Mouse (Mus musculus): ENCODE data around the gene Nans. TPM values are rescaled to one million over a fixed set of nuclear protein-coding genes. Genes with fewer than 3 reads are reported as not detected.

Gene Nans
- polyA plus RNA-seq, 1 experiment from 2014 or later: 48.2 TPM

- peak overlapping the region; percentile 35 for H3K4me3 ChIP-seq (ENCODE audit: low read depth, low read length)
- no peaks in the 10 kb centered on the region for H3K9me3 ChIP-seq (ENCODE audit: low read length)
- H3K36me3 ChIP-seq (ENCODE audit: insufficient read depth, low read length): no peaks in the 10 kb centered on the region
- peak overlapping the region; percentile 70 for H3K4me2 ChIP-seq (replicated peaks; ENCODE audit: low read depth, low read length)
- DNase-seq (ENCODE audit: low spot score): peak; percentile 34
- WGBS: 30% methylated on average over 17 of the region's 17 CpGs
- TF ChIP-seq CTCF (IDR thresholded peaks at IDR 0.05) (peak; percentile 70), EP300 (IDR thresholded peaks at IDR 0.05) (no peak)
- peaks cover 4% of the 10 kb centered on the region; the same call in 1 of the 2 replicates for H3K4me1 ChIP-seq (ENCODE audit: insufficient read depth, low read depth, low read length)
- H3K27ac ChIP-seq (ENCODE audit: low read length): no peak overlapping the region
- ATAC-seq: peak; percentile 54
- no peaks in the 10 kb centered on the region for H3K27me3 ChIP-seq (replicated peaks; ENCODE audit: insufficient read depth, low read length)
- 0 out of 2 replicates have a peak overlapping the region, but pooled peaks have one; percentile 9 for H3K9ac ChIP-seq (replicated peaks; ENCODE audit: low read depth)
Observed at GRCm38 (mm10) chr4:46526798-46527557, 37.9 kb downstream of the Nans start.

DNA sequence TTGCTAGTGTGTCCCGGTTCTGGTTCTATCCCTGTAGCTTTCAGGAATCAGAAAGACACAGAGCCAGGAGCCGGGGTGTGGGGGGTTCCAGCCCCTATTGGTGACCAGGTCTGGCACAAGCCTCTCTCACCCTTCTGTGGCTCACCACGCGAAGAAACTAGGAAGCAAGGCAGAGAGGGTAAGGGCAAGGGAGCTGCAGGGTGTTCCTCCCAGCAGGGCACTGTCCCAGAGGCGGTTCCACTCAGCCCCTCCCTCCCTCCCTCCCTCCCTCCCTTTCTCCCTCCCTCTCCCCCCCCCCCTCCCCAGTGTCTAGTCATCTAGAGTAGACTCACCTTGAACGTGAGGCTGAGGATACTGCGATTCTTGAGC, 38.5 kb downstream of the Nans start:
- Histone ChIP-seq H3K4me1 (ENCODE audit: insufficient read depth, low read depth, low read length) (peaks cover 4% of the 10 kb centered on the region; the same call in 1 of the 2 replicates), H3K4me2 (replicated peaks; ENCODE audit: low read depth, low read length) (peak overlapping the region; percentile 70), H3K36me3 (ENCODE audit: insufficient read depth, low read length) (no peaks in the 10 kb centered on the region), H3K4me3 (ENCODE audit: low read depth, low read length) (peak overlapping the region; percentile 35), H3K27ac (ENCODE audit: low read length) (no peak overlapping the region), H3K27me3 (replicated peaks; ENCODE audit: insufficient read depth, low read length) (no peaks in the 10 kb centered on the region), H3K9ac (replicated peaks; ENCODE audit: low read depth) (0 out of 2 replicates have a peak overlapping the region, but pooled peaks have one; percentile 9), H3K9me3 (ENCODE audit: low read length) (no peaks in the 10 kb centered on the region)
- no peak for TF ChIP-seq EP300 (IDR thresholded peaks at IDR 0.05)
- DNase-seq (ENCODE audit: low spot score) (peak; percentile 68), ATAC-seq (peak; percentile 78)
- WGBS: 1% methylated on average over 7 of the region's 7 CpGs

GRCm38 (mm10) chr4:46529722-46530121, 40.7 kb downstream of the Nans start:
- ATAC-seq: no peak
- WGBS: 63% methylated on average over 7 of the region's 7 CpGs
- H3K36me3 ChIP-seq (ENCODE audit: insufficient read depth, low read length): no peaks in the 10 kb centered on the region
- no peak overlapping the region for H3K4me2 ChIP-seq (replicated peaks; ENCODE audit: low read depth, low read length)
- no peaks in the 10 kb centered on the region for H3K27me3 ChIP-seq (replicated peaks; ENCODE audit: insufficient read depth, low read length)
- H3K4me1 ChIP-seq (ENCODE audit: insufficient read depth, low read depth, low read length): peaks cover 9% of the 10 kb centered on the region; the same call in 1 of the 2 replicates
- no peak for DNase-seq (ENCODE audit: low spot score)
- TF ChIP-seq CTCF (IDR thresholded peaks at IDR 0.05): no peak
- TF ChIP-seq EP300 (IDR thresholded peaks at IDR 0.05): no peak
- H3K27ac ChIP-seq (ENCODE audit: low read length): no peak overlapping the region
- H3K4me3 ChIP-seq (ENCODE audit: low read depth, low read length): no peak overlapping the region
- H3K9me3 ChIP-seq (ENCODE audit: low read length): no peaks in the 10 kb centered on the region
- H3K9ac ChIP-seq (replicated peaks; ENCODE audit: low read depth): no peak overlapping the region

- TF ChIP-seq EP300 (IDR thresholded peaks at IDR 0.05): no peak
- no peak for TF ChIP-seq CTCF (IDR thresholded peaks at IDR 0.05)
- no peak overlapping the region for H3K4me3 ChIP-seq (ENCODE audit: low read depth, low read length)
- H3K4me1 ChIP-seq (ENCODE audit: insufficient read depth, low read depth, low read length): peaks cover 9% of the 10 kb centered on the region; the same call in 1 of the 2 replicates
- peaks cover 8% of the 10 kb centered on the region; the same call in 1 of the 2 replicates for H3K27me3 ChIP-seq (replicated peaks; ENCODE audit: insufficient read depth, low read length)
- H3K9ac ChIP-seq (replicated peaks; ENCODE audit: low read depth): no peak overlapping the region
- 61% methylated on average over 2 of the region's 2 CpGs for WGBS
- no peak overlapping the region for H3K27ac ChIP-seq (ENCODE audit: low read length)
- DNase-seq (ENCODE audit: low spot score) (no peak), ATAC-seq (no peak)
- H3K9me3 ChIP-seq (ENCODE audit: low read length): no peaks in the 10 kb centered on the region
- H3K4me2 ChIP-seq (replicated peaks; ENCODE audit: low read depth, low read length): no peak overlapping the region
- no peaks in the 10 kb centered on the region for H3K36me3 ChIP-seq (ENCODE audit: insufficient read depth, low read length)
Observed at GRCm38 (mm10) chr4:46532511-46532910, 43.5 kb downstream of the Nans start.

DNA sequence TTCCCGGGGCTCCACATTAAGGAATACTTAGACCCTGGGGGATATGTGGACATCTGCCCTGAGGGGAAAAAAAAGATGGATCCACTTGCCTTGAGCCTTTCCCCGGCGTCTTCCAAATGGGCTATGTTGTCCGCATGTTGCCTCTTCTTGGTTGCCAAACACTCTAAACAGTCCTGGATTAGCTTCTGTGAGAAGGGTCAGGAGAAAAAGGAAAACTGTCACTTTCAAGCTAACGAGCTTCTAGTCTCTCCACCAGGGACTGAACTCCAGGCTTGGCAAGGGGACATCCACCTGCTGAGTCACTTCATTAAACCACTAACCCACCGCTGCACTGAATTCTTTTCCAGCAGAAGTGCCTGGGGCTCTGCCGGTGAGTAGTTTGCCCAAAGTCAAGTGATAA, 43.9 kb downstream of the Nans start:
- 71% methylated on average over 7 of the region's 7 CpGs for WGBS

GRCm38 (mm10) chr4:46533934-46534720, 45.1 kb downstream of the Nans start:
- Histone ChIP-seq H3K4me1 (ENCODE audit: insufficient read depth, low read depth, low read length) (peaks cover 9% of the 10 kb centered on the region; the same call in 1 of the 2 replicates), H3K9me3 (ENCODE audit: low read length) (no peaks in the 10 kb centered on the region), H3K9ac (replicated peaks; ENCODE audit: low read depth) (no peak overlapping the region), H3K27ac (ENCODE audit: low read length) (no peak overlapping the region), H3K36me3 (ENCODE audit: insufficient read depth, low read length) (no peaks in the 10 kb centered on the region), H3K4me3 (ENCODE audit: low read depth, low read length) (peak overlapping the region; percentile 23), H3K4me2 (replicated peaks; ENCODE audit: low read depth, low read length) (peak overlapping the region; percentile 84), H3K27me3 (replicated peaks; ENCODE audit: insufficient read depth, low read length) (peaks cover 8% of the 10 kb centered on the region; the same call in 1 of the 2 replicates)
- ATAC-seq (peak; percentile 36; the same call in 1 of the 2 replicates), DNase-seq (ENCODE audit: low spot score) (no peak)
- WGBS: 12% methylated on average over 27 of the region's 29 CpGs
- TF ChIP-seq CTCF (IDR thresholded peaks at IDR 0.05) (peak; percentile 26; the same call in 1 of the 2 replicates), EP300 (IDR thresholded peaks at IDR 0.05) (no peak)

More for the DNA sequence above, 43.9 kb downstream of the Nans start:
- Histone ChIP-seq H3K27me3 (replicated peaks; ENCODE audit: insufficient read depth, low read length) (peaks cover 8% of the 10 kb centered on the region; the same call in 1 of the 2 replicates), H3K9ac (replicated peaks; ENCODE audit: low read depth) (no peak overlapping the region), H3K36me3 (ENCODE audit: insufficient read depth, low read length) (no peaks in the 10 kb centered on the region), H3K27ac (ENCODE audit: low read length) (no peak overlapping the region), H3K4me2 (replicated peaks; ENCODE audit: low read depth, low read length) (no peak overlapping the region), H3K4me3 (ENCODE audit: low read depth, low read length) (no peak overlapping the region), H3K4me1 (ENCODE audit: insufficient read depth, low read depth, low read length) (peaks cover 9% of the 10 kb centered on the region; the same call in 1 of the 2 replicates), H3K9me3 (ENCODE audit: low read length) (no peaks in the 10 kb centered on the region)
- no peak for DNase-seq (ENCODE audit: low spot score)
- no peak for TF ChIP-seq CTCF (IDR thresholded peaks at IDR 0.05)
- TF ChIP-seq EP300 (IDR thresholded peaks at IDR 0.05): no peak
- no peak for ATAC-seq

Measured in lung, postnatal 0 days (tissue).